ENCODE assay signal across 9 mouse cellular contexts in genomic region chr7:126799468-126800268, GRCm38 (mm10). TPM values are rescaled to one million over a fixed set of nuclear protein-coding genes. Genes with fewer than 3 reads are reported as not detected.
DNase-seq lines count a peak whose midpoint lies in the region; ATAC-seq and TF ChIP-seq lines count a peak whose summit lies in the region.
"Had no signal": no experiment of that assay in that cellular context is flagged by ENCODE, and none has a peak within 500 bp of the region (broad histone marks: within the 10 kb centered on the region; RNA-seq: fewer than 3 reads in every experiment).

No protein-coding gene starts in this region.

- ATAC-seq in lung, embryonic 15.5 days (ENCODE audit: borderline replicate concordance, extremely low read depth, low FRiP score, low TSS enrichment) = peak; percentile 90
- ATAC-seq in activated CD4-positive, CD25-positive, alpha-beta regulatory T cell, adult 4 months = peak; percentile 66
- ATAC-seq in common myeloid progenitor, adult 5-6 weeks (replicated peaks; ENCODE audit: low read depth, poor library complexity, severe bottlenecking) = peak; percentile 58
- peak; percentile 90 for ATAC-seq in limb, embryonic 14.5 days (ENCODE audit: low FRiP score, low read depth)
- ATAC-seq in neural tube, embryonic 13.5 days (ENCODE audit: low read depth) = peak; percentile 93

- TF ChIP-seq POLR2A in limb, embryonic 14.5 days (IDR thresholded peaks at IDR 0.05; ENCODE audit: borderline replicate concordance, extremely low read depth, insufficient read depth, insufficient read length) = 0 out of 2 replicates have a peak, but pooled peaks have one; percentile 74

- no peaks in the 10 kb centered on the region for H3K27me3 ChIP-seq in lung, embryonic 15.5 days
- no peaks in the 10 kb centered on the region for H3K27me3 ChIP-seq in limb, embryonic 14.5 days (ENCODE audit: control insufficient read depth, insufficient read depth, low read length)
- no peaks in the 10 kb centered on the region for H3K27me3 ChIP-seq in neural tube, embryonic 13.5 days

- H3K9me3 ChIP-seq in lung, embryonic 15.5 days = no peaks in the 10 kb centered on the region
- no peaks in the 10 kb centered on the region for H3K9me3 ChIP-seq in limb, embryonic 14.5 days (ENCODE audit: control insufficient read depth, low read length)
- no peaks in the 10 kb centered on the region for H3K9me3 ChIP-seq in neural tube, embryonic 13.5 days

- no peak for DNase-seq in lung, postnatal 10 days
- peak; percentile 87 for DNase-seq in gastrocnemius, postnatal 25 days
- no peak for DNase-seq in limb, embryonic 14.5 days (ENCODE audit: low spot score)
- no peak for DNase-seq in adipocyte (ENCODE audit: low spot score)

- peaks cover 30% of the 10 kb centered on the region for H3K4me1 ChIP-seq in lung, embryonic 15.5 days
- H3K4me1 ChIP-seq in limb, embryonic 14.5 days (ENCODE audit: control insufficient read depth, insufficient read depth, low read length) = peaks cover 23% of the 10 kb centered on the region
- peaks cover 44% of the 10 kb centered on the region for H3K4me1 ChIP-seq in neural tube, embryonic 13.5 days (replicated peaks)

- H3K4me2 ChIP-seq in lung, embryonic 15.5 days = peak overlapping the region; percentile 86
- peak overlapping the region; percentile 91 for H3K4me2 ChIP-seq in limb, embryonic 14.5 days (replicated peaks; ENCODE audit: low read depth, low read length, severe bottlenecking)
- peak overlapping the region; percentile 87 for H3K4me2 ChIP-seq in neural tube, embryonic 13.5 days

- peak overlapping the region; percentile 76 for H3K9ac ChIP-seq in lung, embryonic 15.5 days
- H3K9ac ChIP-seq in limb, embryonic 14.5 days (ENCODE audit: low read depth, low read length, severe bottlenecking) = peak overlapping the region; percentile 67
- peak overlapping the region; percentile 85 for H3K9ac ChIP-seq in neural tube, embryonic 13.5 days

- peaks cover 33% of the 10 kb centered on the region for H3K36me3 ChIP-seq in lung, embryonic 15.5 days
- peaks cover 52% of the 10 kb centered on the region for H3K36me3 ChIP-seq in limb, embryonic 14.5 days (ENCODE audit: control insufficient read depth, insufficient read depth, low read length)
- H3K36me3 ChIP-seq in neural tube, embryonic 13.5 days = peaks cover 36% of the 10 kb centered on the region

- peak overlapping the region; percentile 99 for H3K27ac ChIP-seq in lung, embryonic 15.5 days
- H3K27ac ChIP-seq in limb, embryonic 14.5 days (replicated peaks; ENCODE audit: low read depth, low read length) = peak overlapping the region; percentile 97
- peak overlapping the region; percentile 96 for H3K27ac ChIP-seq in neural tube, embryonic 13.5 days (replicated peaks)

- 3% methylated on average over 36 of the region's 38 CpGs for WGBS in lung, embryonic 15.5 days
- under 1% methylated on average over 34 of the region's 38 CpGs for WGBS in limb, embryonic 14.5 days
- WGBS in neural tube, embryonic 13.5 days = 1% methylated on average over 37 of the region's 38 CpGs

- peak overlapping the region; percentile 89 for H3K4me3 ChIP-seq in lung, embryonic 15.5 days
- H3K4me3 ChIP-seq in limb, embryonic 14.5 days (replicated peaks; ENCODE audit: low read length) = peak overlapping the region; percentile 90
- peak overlapping the region; percentile 88 for H3K4me3 ChIP-seq in neural tube, embryonic 13.5 days

RNA-seq across cellular contexts. Expression of gene Fam57b, which starts 2.2 kb away (rescaled TPM):
- polyA plus RNA-seq in lung, embryonic 15.5 days (2015; fragmentation: Nextera tagmentation; extraction: Ambion mirVana) = 0.10 and 0.19 TPM in 2 replicates
- not detected for polyA plus RNA-seq in activated CD4-positive, CD25-positive, alpha-beta regulatory T cell, adult 4 months (2017; shearing (Covaris generic))
- total RNA-seq in common myeloid progenitor, adult 5-6 weeks (2017) = not detected in 2 replicates
- 10 to 100 TPM; 50.5 to 55.3 TPM for total RNA-seq in gastrocnemius, postnatal 25 days (2021)
- 1.6 and 2.0 TPM in 2 replicates for polyA plus RNA-seq in limb, embryonic 14.5 days (2012; rRNA removed)
- 0.21 and 0.44 TPM in 2 replicates for polyA plus RNA-seq in limb, embryonic 14.5 days (2014; fragmentation: Nextera tagmentation; extraction: Ambion mirVana)
- 36.8 and 40.6 TPM in 2 replicates for polyA plus RNA-seq in neural tube, embryonic 13.5 days (2015; fragmentation: Nextera tagmentation; extraction: Ambion mirVana)

RNA-seq across cellular contexts. Expression of gene Ppp4c, which starts 7.4 kb away (rescaled TPM):
- 260 and 262 TPM in 2 replicates for polyA plus RNA-seq in lung, embryonic 15.5 days (2015; fragmentation: Nextera tagmentation; extraction: Ambion mirVana)
- polyA plus RNA-seq in activated CD4-positive, CD25-positive, alpha-beta regulatory T cell, adult 4 months (2017; shearing (Covaris generic)) = 100 to 1,000 TPM; 133 to 149 TPM
- 120 and 125 TPM in 2 replicates for total RNA-seq in common myeloid progenitor, adult 5-6 weeks (2017)
- total RNA-seq in gastrocnemius, postnatal 25 days (2021) = 10 to 100 TPM; 21.7 to 26.8 TPM
- polyA plus RNA-seq in limb, embryonic 14.5 days (2012; rRNA removed) = 238 and 252 TPM in 2 replicates
- 268 and 269 TPM in 2 replicates for polyA plus RNA-seq in limb, embryonic 14.5 days (2014; fragmentation: Nextera tagmentation; extraction: Ambion mirVana)
- 216 and 230 TPM in 2 replicates for polyA plus RNA-seq in neural tube, embryonic 13.5 days (2015; fragmentation: Nextera tagmentation; extraction: Ambion mirVana)

RNA-seq across cellular contexts. Expression of gene Tbx6, which starts 18.4 kb away (rescaled TPM):
- 0.26 and 0.51 TPM in 2 replicates for polyA plus RNA-seq in lung, embryonic 15.5 days (2015; fragmentation: Nextera tagmentation; extraction: Ambion mirVana)
- polyA plus RNA-seq in activated CD4-positive, CD25-positive, alpha-beta regulatory T cell, adult 4 months (2017; shearing (Covaris generic)) = 1 to 10 TPM; 2.7 to 2.8 TPM
- not detected in 2 replicates for total RNA-seq in common myeloid progenitor, adult 5-6 weeks (2017)
- under 1 TPM; 0.20 to 0.62 TPM for total RNA-seq in gastrocnemius, postnatal 25 days (2021)
- 2.0 and 2.7 TPM in 2 replicates for polyA plus RNA-seq in limb, embryonic 14.5 days (2012; rRNA removed)
- polyA plus RNA-seq in limb, embryonic 14.5 days (2014; fragmentation: Nextera tagmentation; extraction: Ambion mirVana) = 0.29 and 0.41 TPM in 2 replicates
- polyA plus RNA-seq in neural tube, embryonic 13.5 days (2015; fragmentation: Nextera tagmentation; extraction: Ambion mirVana) = 0.25 and 0.66 TPM in 2 replicates

RNA-seq across cellular contexts. Expression of gene Ypel3, which starts 22.9 kb away (rescaled TPM):
- polyA plus RNA-seq in lung, embryonic 15.5 days (2015; fragmentation: Nextera tagmentation; extraction: Ambion mirVana) = 90.3 and 96.2 TPM in 2 replicates
- 100 to 1,000 TPM; 101 to 105 TPM for polyA plus RNA-seq in activated CD4-positive, CD25-positive, alpha-beta regulatory T cell, adult 4 months (2017; shearing (Covaris generic))
- total RNA-seq in common myeloid progenitor, adult 5-6 weeks (2017) = 38.9 and 42.7 TPM in 2 replicates
- total RNA-seq in gastrocnemius, postnatal 25 days (2021) = 10 to 100 TPM; 63.8 to 69.0 TPM
- 144 and 202 TPM in 2 replicates for polyA plus RNA-seq in limb, embryonic 14.5 days (2012; rRNA removed)
- 131 and 151 TPM in 2 replicates for polyA plus RNA-seq in limb, embryonic 14.5 days (2014; fragmentation: Nextera tagmentation; extraction: Ambion mirVana)
- polyA plus RNA-seq in neural tube, embryonic 13.5 days (2015; fragmentation: Nextera tagmentation; extraction: Ambion mirVana) = 204 and 215 TPM in 2 replicates

RNA-seq across cellular contexts. Expression of gene 4930451I11Rik, which starts 31.8 kb away (rescaled TPM):
- not detected in 2 replicates for polyA plus RNA-seq in lung, embryonic 15.5 days (2015; fragmentation: Nextera tagmentation; extraction: Ambion mirVana)
- polyA plus RNA-seq in activated CD4-positive, CD25-positive, alpha-beta regulatory T cell, adult 4 months (2017; shearing (Covaris generic)) = not detected
- total RNA-seq in common myeloid progenitor, adult 5-6 weeks (2017) = not detected in 2 replicates
- not detected for total RNA-seq in gastrocnemius, postnatal 25 days (2021)
- polyA plus RNA-seq in limb, embryonic 14.5 days (2012; rRNA removed) = not detected in 2 replicates
- not detected in 2 replicates for polyA plus RNA-seq in limb, embryonic 14.5 days (2014; fragmentation: Nextera tagmentation; extraction: Ambion mirVana)
- not detected in 2 replicates for polyA plus RNA-seq in neural tube, embryonic 13.5 days (2015; fragmentation: Nextera tagmentation; extraction: Ambion mirVana)
- total RNA-seq: heart, postnatal 14 days had no signal

Comparison
In these comparisons a context has a peak if more than half of its experiments do, and no peak if none do; other contexts are left out.
1. RNA of gene Fam57b, which starts 2.2 kb away (polyA plus RNA-seq): 36.8 to 40.6 TPM in neural tube, embryonic 13.5 days; 0.21 to 2.0 TPM in limb, embryonic 14.5 days, 0.10 to 0.19 TPM in lung, embryonic 15.5 days and not detected in activated CD4-positive, CD25-positive, alpha-beta regulatory T cell, adult 4 months; every median in the first group is over 10 times any median in the second.
2. Peak in every context shown above with its lines, with median percentiles within 50 percentile points of each other: ATAC-seq, H3K27ac ChIP-seq, H3K4me2 ChIP-seq, H3K4me3 ChIP-seq and H3K9ac ChIP-seq.